Comparison of ENCODE assay signal across 8 mouse cellular contexts in genomic region chr10:91187349-91187748, GRCm38 (mm10). TPM values are rescaled to one million over a fixed set of nuclear protein-coding genes. Genes with fewer than 3 reads are reported as not detected.
DNase-seq lines count a peak whose midpoint lies in the region; ATAC-seq and TF ChIP-seq lines count a peak whose summit lies in the region.

No protein-coding gene starts in this region.

- intact Hi-C loops in left cerebral cortex, postnatal 4 days (cut with DNase I) = loop anchor here (2.0 kb wide), 1 partner anchor 17 kb away; no protein-coding TSS in a partner anchor

- ATAC-seq in lung, embryonic 14.5 days (ENCODE audit: insufficient read depth) = peak; percentile 7; the same call in 1 of the 2 replicates
- ATAC-seq in granulocyte monocyte progenitor cell, adult 5-6 weeks (replicated peaks; ENCODE audit: poor library complexity, severe bottlenecking) = 0 out of 2 replicates have a peak, but pooled peaks have one; percentile 4
- ATAC-seq in liver, embryonic 12.5 days = no peak

- H3K36me3 ChIP-seq in lung, embryonic 14.5 days (ENCODE audit: insufficient read depth) = no peaks in the 10 kb centered on the region
- no peaks in the 10 kb centered on the region for H3K36me3 ChIP-seq in liver, embryonic 12.5 days

- TF ChIP-seq CTCF in lung, embryonic 14.5 days (IDR thresholded peaks at IDR 0.05; ENCODE audit: low read depth) = no peak
- TF ChIP-seq CTCF in bone marrow macrophage, adult 2 months (IDR thresholded peaks at IDR 0.05; ENCODE audit: low read depth, low read length) = no peak

- H3K9ac ChIP-seq in lung, embryonic 14.5 days = peak overlapping the region; percentile 72
- peak overlapping the region; percentile 72; the same call in 1 of the 2 replicates for H3K9ac ChIP-seq in liver, embryonic 12.5 days

- 34% methylated on average over 10 of the region's 10 CpGs for WGBS in lung, embryonic 14.5 days
- WGBS in liver, embryonic 12.5 days (ENCODE audit: insufficient replicate concordance) = 18% methylated on average over 10 of the region's 10 CpGs

- DNase-seq in lung, embryonic 14.5 days = peak; percentile 50
- DNase-seq in lung, postnatal 4 days = no peak
- DNase-seq in left cerebral cortex, postnatal 4 days = no peak
- DNase-seq in frontal cortex, postnatal 25 days (ENCODE audit: low spot score in 2 of 2) = no peak
- DNase-seq in gastrocnemius, adult 8-10 months (ENCODE audit: low spot score in 2 of 2) = no peak

- H3K27me3 ChIP-seq in lung, embryonic 14.5 days (ENCODE audit: insufficient read depth, low read length) = no peaks in the 10 kb centered on the region
- no peaks in the 10 kb centered on the region for H3K27me3 ChIP-seq in liver, embryonic 12.5 days (replicated peaks)

- peak overlapping the region; percentile 92 for H3K27ac ChIP-seq in lung, embryonic 14.5 days (ENCODE audit: low read depth)
- H3K27ac ChIP-seq in bone marrow macrophage, adult 2 months (ENCODE audit: insufficient read depth, low read depth, low read length) = no peak overlapping the region
- no peak overlapping the region for H3K27ac ChIP-seq in liver, embryonic 12.5 days

- H3K4me3 ChIP-seq in lung, embryonic 14.5 days (ENCODE audit: low read depth, low read length) = peak overlapping the region; percentile 31
- H3K4me3 ChIP-seq in bone marrow macrophage, adult 2 months (ENCODE audit: insufficient read depth, low read length) = peak overlapping the region; percentile 61
- H3K4me3 ChIP-seq in liver, embryonic 12.5 days = peak overlapping the region; percentile 57

- no peaks in the 10 kb centered on the region for H3K9me3 ChIP-seq in lung, embryonic 14.5 days (ENCODE audit: low read depth, low read length)
- no peaks in the 10 kb centered on the region for H3K9me3 ChIP-seq in liver, embryonic 12.5 days (replicated peaks)

- peak overlapping the region; percentile 64 for H3K4me2 ChIP-seq in lung, embryonic 14.5 days
- H3K4me2 ChIP-seq in liver, embryonic 12.5 days = peak overlapping the region; percentile 76

- no peaks in the 10 kb centered on the region for H3K4me1 ChIP-seq in lung, embryonic 14.5 days (ENCODE audit: insufficient read depth)
- peaks cover 9% of the 10 kb centered on the region for H3K4me1 ChIP-seq in bone marrow macrophage, adult 2 months (ENCODE audit: control insufficient read depth, insufficient read depth, low read length)
- H3K4me1 ChIP-seq in liver, embryonic 12.5 days = peaks cover 42% of the 10 kb centered on the region

- TF ChIP-seq POLR2A in bone marrow macrophage, adult 2 months (IDR thresholded peaks at IDR 0.05; ENCODE audit: borderline replicate concordance, low read depth, low read length) = no peak

RNA-seq across cellular contexts. Expression of gene Tmpo, which starts 6.2 kb away (rescaled TPM):
- polyA plus RNA-seq in lung, embryonic 14.5 days (2014; fragmentation: Nextera tagmentation; extraction: Ambion mirVana) = 317 and 337 TPM in 2 replicates
- polyA plus RNA-seq in bone marrow macrophage, adult 2 months (2012; ENCODE audit: insufficient read depth, insufficient read length, missing spikeins) = 150 and 155 TPM in 2 replicates
- 186 and 211 TPM in 2 replicates for total RNA-seq in granulocyte monocyte progenitor cell, adult 5-6 weeks (2014; fragmentation: Nextera tagmentation)
- 339 and 445 TPM in 2 replicates for total RNA-seq in granulocyte monocyte progenitor cell, adult 5-6 weeks (2017)
- 215 and 229 TPM in 2 replicates for polyA plus RNA-seq in liver, embryonic 12.5 days (2016; fragmentation: Nextera tagmentation; extraction: Ambion mirVana)
- total RNA-seq in left cerebral cortex, postnatal 4 days (2021) = 10 to 100 TPM; 70.0 to 76.8 TPM
- total RNA-seq in gastrocnemius, adult 8-10 months (2022) = 10 to 100 TPM; 47.8 to 71.6 (median 53.8) TPM
